Mouse (Mus musculus) retina, adult 2 months (tissue): ENCODE data around the gene Tbc1d24.
"Not testable (repeated sequence)": the region's sequence is repeated elsewhere in the genome, so short reads cannot be mapped to it uniquely, and the experiment has no call there.

ENCODE experiments used
- DNase-seq: peaks from one replicate; pipeline ENCODE4 v3.0.0-alpha.2; 2012; ENCODE audit warnings: low read depth, low spot score

Tbc1d24 gene

DNA sequence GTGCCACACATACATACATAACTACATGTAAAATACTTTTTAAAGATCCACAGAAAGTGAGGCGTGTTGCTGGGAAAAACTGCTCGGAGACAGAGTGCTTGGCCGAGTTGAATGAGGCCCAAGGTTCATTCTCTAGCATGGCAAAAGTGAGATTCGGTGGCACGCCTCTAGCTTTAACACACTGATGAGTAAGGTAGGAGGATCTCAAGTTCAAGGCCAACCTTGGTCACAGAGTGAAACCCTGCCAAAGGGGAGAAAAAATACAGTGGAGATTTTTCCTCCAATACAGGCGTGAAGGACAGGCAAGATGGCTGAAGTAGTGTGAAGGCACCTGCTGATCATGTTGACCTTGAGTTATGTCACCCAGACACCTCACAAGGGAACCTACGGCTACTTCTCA, 55.9 kb downstream of the Tbc1d24 start:
- DNase-seq, result no peak

DNA sequence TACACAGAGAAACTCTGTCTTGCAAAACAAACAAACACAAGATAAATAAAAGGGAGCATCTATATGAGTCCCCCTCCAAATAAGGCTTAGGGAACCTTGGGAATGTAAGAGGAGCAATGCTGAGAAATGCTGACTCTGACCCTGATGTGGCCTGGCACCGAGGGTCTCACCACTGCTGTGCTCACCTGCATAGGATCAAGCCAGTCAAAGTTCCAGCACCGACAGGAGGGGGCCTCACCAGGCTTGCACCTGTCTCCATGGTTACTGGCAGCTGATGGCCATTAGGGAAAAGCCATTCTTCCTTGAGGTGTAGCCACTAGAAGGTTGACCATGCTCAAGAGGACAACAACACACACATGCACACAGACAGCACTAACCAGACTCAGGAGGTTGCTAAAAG, 62.5 kb downstream of the Tbc1d24 start:
- no peak for DNase-seq

DNA sequence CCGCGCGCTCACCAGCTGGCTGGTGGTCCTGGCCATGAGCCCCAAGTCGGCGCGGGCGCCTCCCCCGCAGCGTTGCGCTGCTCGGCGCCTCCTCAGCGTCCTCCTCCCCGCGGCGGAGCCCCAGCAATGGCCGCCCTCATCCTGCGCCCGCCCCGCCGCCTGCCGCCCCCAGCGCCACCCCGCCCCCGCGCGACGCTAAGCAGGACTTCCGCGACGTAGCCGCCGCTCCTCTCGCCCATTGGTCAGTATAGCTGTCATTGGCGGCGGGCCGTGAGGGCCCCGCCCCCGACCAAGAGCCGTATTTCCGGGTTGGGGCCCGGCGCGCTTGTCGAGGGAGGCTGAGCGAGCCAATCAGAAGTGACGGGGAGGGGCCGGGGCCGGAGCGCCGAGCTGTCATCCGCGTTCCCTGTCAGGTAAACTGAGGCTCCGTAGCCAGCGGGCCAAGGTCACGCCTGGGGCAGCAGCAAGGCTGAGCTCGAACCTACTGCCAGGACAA, 63.9 kb downstream of the Tbc1d24 start:
- DNase-seq, result peak; percentile 94

DNA sequence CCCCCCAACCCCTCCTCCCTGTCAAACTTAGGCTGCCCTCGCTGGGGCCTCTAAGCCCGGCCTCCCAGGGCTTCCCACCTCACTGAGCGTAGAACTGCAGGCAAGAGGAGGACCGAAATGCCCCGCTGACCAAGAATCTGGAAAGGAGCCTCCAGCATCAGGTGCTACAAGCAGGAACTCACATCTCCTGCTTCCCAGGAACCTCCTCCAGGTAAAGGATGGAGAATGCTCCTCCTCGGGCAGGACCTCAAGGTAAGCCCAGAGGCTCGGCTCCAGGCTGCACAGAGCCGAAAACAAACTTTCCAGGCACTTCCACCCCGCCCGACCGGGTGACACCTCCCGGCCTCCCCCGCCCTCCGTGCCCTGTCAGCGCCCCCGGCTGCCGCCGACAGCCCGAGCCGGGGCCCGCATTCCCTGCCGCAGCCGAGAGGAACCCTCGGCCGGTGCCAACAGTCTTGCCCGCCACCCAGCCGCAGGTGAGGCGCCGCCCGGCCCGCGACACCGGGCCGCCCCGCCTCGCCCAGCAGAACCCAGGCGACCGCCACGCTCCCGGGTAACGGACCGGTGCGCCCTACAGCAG, 64.4 kb downstream of the Tbc1d24 start:
- DNase-seq, result no peak

DNA sequence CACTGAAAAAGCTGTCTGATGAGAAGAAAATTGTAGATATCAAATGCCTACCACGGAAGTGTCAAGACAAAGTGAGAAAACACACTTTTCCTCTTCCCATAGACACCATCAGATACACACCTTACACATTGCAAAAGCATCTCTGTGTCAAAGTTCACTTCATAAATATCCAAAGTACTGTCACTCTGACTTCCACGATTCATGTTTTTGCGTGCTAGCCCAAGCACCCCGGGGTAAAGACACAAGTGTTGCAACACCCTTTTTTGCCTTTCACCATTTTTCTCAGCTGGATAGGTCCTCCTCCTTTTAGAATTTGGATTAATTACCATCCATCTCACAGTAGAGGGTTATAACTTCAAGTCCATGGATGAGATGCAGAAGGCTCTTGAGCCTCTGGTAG, 65.4 kb downstream of the Tbc1d24 start:
- DNase-seq, result no peak

DNA sequence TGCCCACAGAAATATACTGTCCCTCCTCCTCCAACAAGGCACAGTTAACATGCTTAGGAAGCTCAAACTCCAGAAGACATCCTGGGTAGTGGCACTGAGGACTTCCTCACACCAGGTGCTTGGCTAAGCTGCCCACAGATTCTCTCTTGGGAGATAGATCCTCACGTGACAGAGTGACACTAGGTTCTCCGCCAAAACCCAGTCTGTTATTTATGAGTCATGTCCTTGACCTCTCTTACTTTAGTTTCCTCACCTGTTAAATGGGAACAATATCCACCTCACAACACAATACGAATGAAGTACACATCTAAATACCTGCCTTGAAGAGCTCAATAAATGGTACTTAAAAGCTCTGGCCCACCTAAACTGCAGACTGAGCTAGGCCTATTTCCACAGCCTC, 66.1 kb downstream of the Tbc1d24 start:
- no peak for DNase-seq

DNA sequence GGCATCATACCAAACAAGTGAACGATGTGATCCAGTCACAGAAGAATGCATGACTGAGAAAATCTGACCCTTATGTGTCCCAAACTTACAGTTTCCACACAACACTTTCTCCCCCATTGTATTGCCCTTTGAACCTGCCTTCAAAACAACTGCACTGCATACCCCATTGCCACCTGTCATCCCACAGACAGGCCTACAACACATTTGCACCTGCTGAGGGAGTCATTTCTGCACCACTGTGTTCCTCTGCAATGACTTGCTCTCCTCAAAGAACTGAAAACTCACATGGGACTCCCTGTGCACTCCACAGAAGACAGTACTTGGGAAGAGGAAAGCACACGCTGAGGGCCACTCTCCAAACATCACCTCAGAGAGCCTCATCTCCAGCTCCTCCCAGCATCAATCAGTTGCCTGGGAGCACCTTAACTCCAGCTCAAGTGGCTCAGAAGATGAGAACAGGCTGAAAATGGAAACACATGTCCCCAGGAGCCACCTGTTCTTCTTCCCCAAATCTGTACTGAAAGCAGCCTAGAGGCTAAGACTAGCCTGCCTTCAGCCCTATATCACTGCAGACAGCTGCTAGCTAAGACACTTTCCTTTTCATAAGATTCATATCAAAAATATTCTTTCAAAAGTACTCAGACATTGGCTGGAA, 68.0 kb downstream of the Tbc1d24 start:
- no peak for DNase-seq

DNA sequence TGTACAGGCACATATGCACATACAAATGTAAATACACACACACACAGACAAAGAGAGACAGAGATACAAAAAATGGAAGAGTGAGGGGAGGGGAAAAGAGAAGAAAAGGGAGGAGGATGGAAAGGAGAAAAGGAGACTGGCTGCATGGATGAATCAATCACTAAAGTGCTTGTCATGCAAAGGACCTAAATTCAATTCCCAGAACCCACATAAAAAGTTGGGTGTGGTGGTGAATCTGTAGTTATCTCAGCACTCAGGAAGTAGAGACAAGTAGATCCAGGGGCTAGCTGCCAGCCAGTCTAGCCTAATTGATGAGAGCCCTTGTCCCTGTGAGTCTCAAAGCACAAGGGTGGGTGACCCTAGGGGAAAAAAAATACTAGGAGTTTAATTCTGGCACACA, 71.3 kb downstream of the Tbc1d24 start:
- no peak for DNase-seq

DNA sequence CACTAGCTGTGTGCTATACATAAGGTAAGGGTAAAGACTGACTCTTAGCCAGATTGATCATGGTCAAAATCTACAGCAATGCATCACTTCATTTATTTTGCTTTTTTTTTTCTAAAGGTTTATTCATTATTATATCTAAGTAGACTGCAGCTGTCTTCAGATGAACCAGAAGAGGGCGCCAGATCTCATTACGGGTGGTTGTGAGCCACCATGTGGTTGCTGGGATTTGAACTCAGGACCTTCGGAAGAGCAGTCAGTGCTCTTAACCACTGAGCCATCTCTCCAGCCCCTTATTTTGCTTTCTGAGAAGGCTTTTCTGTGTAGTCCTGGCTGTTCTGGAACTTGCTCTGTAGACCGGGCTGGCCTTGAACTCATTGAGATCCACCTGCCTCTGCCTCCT, 72.4 kb downstream of the Tbc1d24 start:
- DNase-seq, result not testable (repeated sequence)

DNA sequence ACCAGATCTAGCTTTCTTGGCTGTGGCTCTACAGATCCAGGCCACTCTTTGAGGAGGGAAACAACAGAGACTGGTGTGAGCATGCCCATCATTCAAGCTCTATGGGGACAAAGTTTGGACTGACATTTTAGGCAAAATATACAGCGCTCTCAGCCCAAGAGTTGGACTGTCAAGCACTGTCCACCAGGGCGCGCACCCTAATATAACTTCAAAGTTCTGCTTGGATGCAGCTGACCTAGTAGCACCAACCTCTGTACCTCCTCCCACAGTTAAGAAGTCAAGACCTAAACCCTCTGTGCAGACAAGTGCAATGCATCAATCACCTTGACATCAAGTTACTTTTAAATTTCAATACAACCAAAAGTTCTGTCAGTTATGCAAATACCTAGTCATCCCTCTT, 73.8 kb downstream of the Tbc1d24 start:
- DNase-seq, result no peak

DNA sequence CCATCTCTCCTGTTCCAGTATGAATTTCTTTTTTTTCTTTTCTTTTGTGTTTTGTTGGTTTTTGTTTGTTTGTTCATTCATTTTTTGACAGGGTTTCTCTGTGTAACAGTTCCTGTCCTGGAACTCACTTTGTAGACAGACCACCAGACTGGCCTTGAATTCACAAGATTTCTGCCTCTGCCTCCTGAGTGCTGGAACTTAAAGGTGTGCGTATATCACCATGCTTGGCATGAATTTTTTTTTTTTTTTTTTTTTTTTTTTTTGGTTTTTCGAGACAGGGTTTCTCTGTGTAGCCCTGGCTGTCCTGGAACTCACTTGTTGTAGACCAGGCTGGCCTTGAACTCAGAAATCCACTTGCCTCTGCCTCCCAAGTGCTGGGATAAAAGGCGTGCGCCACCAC, 76.1 kb downstream of the Tbc1d24 start:
- not testable (repeated sequence) for DNase-seq

DNA sequence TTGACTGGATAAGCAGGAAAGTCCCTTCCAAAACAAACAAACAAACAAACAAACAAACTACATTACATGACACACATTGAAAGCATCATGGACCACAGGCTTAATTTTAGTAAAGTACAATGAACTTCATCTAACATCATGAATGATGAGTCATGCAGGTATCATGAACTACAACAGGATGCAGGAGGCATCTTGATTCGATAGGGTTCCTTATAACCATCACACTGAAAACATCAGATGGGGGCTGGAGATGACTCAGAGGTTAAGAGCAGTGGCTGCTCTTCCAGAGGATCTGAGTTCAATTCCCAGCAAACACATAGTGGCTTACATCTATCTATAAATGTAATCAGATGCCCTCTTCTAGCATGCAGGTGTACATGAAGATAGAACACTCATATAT, 77.8 kb downstream of the Tbc1d24 start:
- DNase-seq, result no peak

DNA sequence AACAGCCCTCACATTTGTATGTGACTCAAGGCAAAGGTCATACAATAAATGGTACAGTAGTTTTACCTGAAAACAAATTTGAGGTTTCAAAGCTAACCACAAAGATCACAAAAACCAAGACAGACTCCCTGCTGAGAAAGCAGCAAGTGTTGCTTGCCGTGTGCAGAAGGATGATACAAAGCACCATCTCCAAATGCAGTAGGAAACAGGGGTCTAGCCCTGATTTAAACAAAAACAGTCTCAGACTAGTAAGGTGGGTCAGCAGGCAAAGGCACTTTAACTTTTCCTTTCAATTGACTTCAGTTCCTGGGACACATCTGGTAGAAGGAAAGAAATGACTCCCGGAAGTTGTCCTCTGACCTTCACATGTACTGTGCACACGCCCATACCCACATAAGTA, 78.6 kb downstream of the Tbc1d24 start:
- DNase-seq, result no peak
